Mouse (Mus musculus) forebrain, embryonic 12.5 days (tissue): Measurements from ENCODE around the gene Kctd12b. TPM values are rescaled to one million over a fixed set of nuclear protein-coding genes. Genes with fewer than 3 reads are reported as not detected.
"Not testable (repeated sequence)": the region's sequence is repeated elsewhere in the genome, so short reads cannot be mapped to it uniquely, and the experiment has no call there.

Experiments used
- ATAC-seq: fragments of 200-750 bp; cut with Nextera tagmentation; 2 replicates; pipeline ENCODE4 v1.8.0; 2017; ENCODE audit warnings: moderate TSS enrichment; ENCODE audit not compliant: low FRiP score
- H3K27ac ChIP-seq: fragments of 300-500 bp; sonication (generic); 2 replicates; pipeline ENCODE4 v1.5.1; 2016; ENCODE audit warnings: mild to moderate bottlenecking
- H3K27me3 ChIP-seq: fragments of 300-500 bp; sonication (generic); 2 replicates; pipeline ENCODE4 v1.6.1; 2016; ENCODE audit warnings: mild to moderate bottlenecking
- H3K36me3 ChIP-seq: fragments of 300-500 bp; sonication (generic); replicated peaks from 2 replicates; pipeline ENCODE4 v1.6.1; 2016; ENCODE audit warnings: mild to moderate bottlenecking
- H3K4me1 ChIP-seq: fragments of 300-500 bp; sonication (generic); 2 replicates; pipeline ENCODE4 v1.6.1; 2016
- H3K4me2 ChIP-seq: fragments of 300-500 bp; sonication (generic); 2 replicates; pipeline ENCODE4 v1.6.1; 2016; ENCODE audit warnings: mild to moderate bottlenecking, moderate library complexity
- H3K4me3 ChIP-seq: fragments of 300-500 bp; sonication (generic); replicated peaks from 2 replicates; pipeline ENCODE4 v1.5.1; 2016; ENCODE audit warnings: mild to moderate bottlenecking
- H3K9ac ChIP-seq: fragments of 300-500 bp; sonication (generic); 2 replicates; pipeline ENCODE4 v1.6.1; 2016; ENCODE audit warnings: mild to moderate bottlenecking
- H3K9me3 ChIP-seq: fragments of 300-500 bp; sonication (generic); 2 replicates; pipeline ENCODE4 v1.6.1; 2016
- WGBS: fragments of 180-500 bp; shearing (Covaris S2); methylation state at CpG from one replicate; pipeline ENCODE4 v1.1.7; 2016; 5-methylcytosine and 5-hydroxymethylcytosine counted together
- polyA plus RNA-seq: library from polyadenylated mRNA; unstranded; fragments of >200 nt; fragmentation: Nextera tagmentation; extraction: Ambion mirVana; gene quantifications from 2 replicates; pipeline ENCODE4 v1.2.1, GENCODE M21; 2016

Gene Kctd12b
- polyA plus RNA-seq: 2.4 and 2.9 TPM in 2 replicates

- no peak for ATAC-seq
- Histone ChIP-seq H3K27ac (no peak within 1 kb of the TSS), H3K9ac (no peak within 1 kb of the TSS), H3K9me3 (no peaks in the 10 kb centered on the region), H3K27me3 (no peaks in the 10 kb centered on the region), H3K4me3 (peak within 1 kb of the TSS; percentile 16), H3K4me1 (0 out of 2 replicates have a peak, but pooled peaks cover 5% of the 10 kb centered on the region), H3K4me2 (peak within 1 kb of the TSS; percentile 32), H3K36me3 (no peaks in the 10 kb centered on the region)
- 20% methylated on average over 11 of the region's 11 CpGs for WGBS
Measured at GRCm38 (mm10) chrX:153695782-153696395, at the start of gene Kctd12b. Gene Kctd12b, minus strand, starts transcription at chrX:153696391.

- 88% methylated on average over 3 of the region's 3 CpGs for WGBS
- H3K9me3 ChIP-seq: no peaks in the 10 kb centered on the region
- ATAC-seq: no peak
- no peaks in the 10 kb centered on the region for H3K27me3 ChIP-seq
- no peak overlapping the region for H3K27ac ChIP-seq
- H3K9ac ChIP-seq: no peak overlapping the region
- no peaks in the 10 kb centered on the region for H3K36me3 ChIP-seq
- H3K4me3 ChIP-seq: no peak overlapping the region
- H3K4me2 ChIP-seq: no peak overlapping the region
- H3K4me1 ChIP-seq: no peaks in the 10 kb centered on the region
Measured at GRCm38 (mm10) chrX:153742493-153742892, 46.3 kb upstream of the Kctd12b start.

- Histone ChIP-seq H3K9me3 (no peaks in the 10 kb centered on the region), H3K9ac (no peak overlapping the region)
Measured at GRCm38 (mm10) chrX:153735697-153736096, 39.5 kb upstream of the Kctd12b start.

GRCm38 (mm10) chrX:153724400-153724799, 28.2 kb upstream of the Kctd12b start:
- H3K4me2 ChIP-seq: peak overlapping the region; percentile 51
- no peaks in the 10 kb centered on the region for H3K36me3 ChIP-seq
- H3K4me3 ChIP-seq: peak overlapping the region; percentile 50
- no peaks in the 10 kb centered on the region for H3K4me1 ChIP-seq
- 17% methylated on average over 3 of the region's 3 CpGs for WGBS
- peak overlapping the region; percentile 70 for H3K27ac ChIP-seq
- no peaks in the 10 kb centered on the region for H3K9me3 ChIP-seq
- peak; percentile 53 for ATAC-seq
- peak overlapping the region; percentile 38; the same call in 1 of the 2 replicates for H3K9ac ChIP-seq
- H3K27me3 ChIP-seq: no peaks in the 10 kb centered on the region

More at GRCm38 (mm10) chrX:153735697-153736096, 39.5 kb upstream of the Kctd12b start:
- Histone ChIP-seq H3K4me2 (no peak overlapping the region), H3K4me1 (no peaks in the 10 kb centered on the region), H3K4me3 (no peak overlapping the region), H3K36me3 (peaks cover 10% of the 10 kb centered on the region), H3K27ac (no peak overlapping the region), H3K27me3 (no peaks in the 10 kb centered on the region)
- WGBS: 85% methylated on average over 4 of the region's 4 CpGs
- ATAC-seq: no peak

GRCm38 (mm10) chrX:153723110-153723916, 27.1 kb upstream of the Kctd12b start, which contains the start of gene Nbdy:
Gene Nbdy, plus strand, starts transcription at chrX:153723590.
- Histone ChIP-seq H3K27ac (peak within 1 kb of the TSS; percentile 86), H3K4me2 (peak within 1 kb of the TSS; percentile 51), H3K4me3 (peak within 1 kb of the TSS; percentile 50), H3K9me3 (no peaks in the 10 kb centered on the region), H3K27me3 (no peaks in the 10 kb centered on the region), H3K4me1 (no peaks in the 10 kb centered on the region), H3K9ac (peak within 1 kb of the TSS; percentile 56), H3K36me3 (no peaks in the 10 kb centered on the region)
- peak; percentile 89 for ATAC-seq
- 12% methylated on average over 32 of the region's 32 CpGs for WGBS

GRCm38 (mm10) chrX:153719602-153720001, 23.4 kb upstream of the Kctd12b start:
- no peak overlapping the region for H3K4me2 ChIP-seq
- no peak overlapping the region for H3K27ac ChIP-seq
- no peak overlapping the region for H3K4me3 ChIP-seq
- whole genome bisulfite sequencing: 31% methylated on average over 4 of the region's 4 CpGs
- H3K4me1 ChIP-seq: no peaks in the 10 kb centered on the region
- no peaks in the 10 kb centered on the region for H3K36me3 ChIP-seq
- no peak overlapping the region for H3K9ac ChIP-seq
- no peak for ATAC-seq
- no peaks in the 10 kb centered on the region for H3K9me3 ChIP-seq
- H3K27me3 ChIP-seq: no peaks in the 10 kb centered on the region

- no peak overlapping the region for H3K9ac ChIP-seq
- no peak overlapping the region for H3K4me3 ChIP-seq
- H3K36me3 ChIP-seq: no peaks in the 10 kb centered on the region
- H3K4me1 ChIP-seq: no peaks in the 10 kb centered on the region
- no peaks in the 10 kb centered on the region for H3K9me3 ChIP-seq
- H3K27ac ChIP-seq: no peak overlapping the region
- H3K27me3 ChIP-seq: no peaks in the 10 kb centered on the region
- ATAC-seq: no peak
- 88% methylated on average over 2 of the region's 2 CpGs for WGBS
- H3K4me2 ChIP-seq: no peak overlapping the region
Measured at GRCm38 (mm10) chrX:153716716-153717115, 20.5 kb upstream of the Kctd12b start.

GRCm38 (mm10) chrX:153707735-153708134, 11.5 kb upstream of the Kctd12b start:
- WGBS: 30% methylated on average over 4 of the region's 4 CpGs
- Histone ChIP-seq H3K4me3 (no peak overlapping the region), H3K27me3 (no peaks in the 10 kb centered on the region), H3K36me3 (no peaks in the 10 kb centered on the region), H3K4me2 (no peak overlapping the region), H3K9ac (no peak overlapping the region), H3K4me1 (no peaks in the 10 kb centered on the region), H3K9me3 (no peaks in the 10 kb centered on the region), H3K27ac (no peak overlapping the region)
- ATAC-seq: no peak

GRCm38 (mm10) chrX:153700463-153700862, 4.3 kb upstream of the Kctd12b start:
- no peaks in the 10 kb centered on the region for H3K9me3 ChIP-seq
- no peak overlapping the region for H3K9ac ChIP-seq
- WGBS: 80% methylated on average over 3 of the region's 3 CpGs
- H3K4me3 ChIP-seq: no peak overlapping the region
- 0 out of 2 replicates have a peak, but pooled peaks cover 5% of the 10 kb centered on the region for H3K4me1 ChIP-seq
- H3K27me3 ChIP-seq: no peaks in the 10 kb centered on the region
- ATAC-seq: no peak
- no peak overlapping the region for H3K27ac ChIP-seq
- H3K36me3 ChIP-seq: no peaks in the 10 kb centered on the region
- H3K4me2 ChIP-seq: no peak overlapping the region

GRCm38 (mm10) chrX:153668233-153668632, 28.0 kb downstream of the Kctd12b start:
- H3K27me3 ChIP-seq, H3K4me3 ChIP-seq, H3K9ac ChIP-seq, H3K4me1 ChIP-seq, H3K36me3 ChIP-seq, ATAC-seq, H3K27ac ChIP-seq, H3K9me3 ChIP-seq, H3K4me2 ChIP-seq: not testable (repeated sequence)
- WGBS: 17% methylated on average over 2 of the region's 2 CpGs

- H3K9ac ChIP-seq: no peak overlapping the region
- no peaks in the 10 kb centered on the region for H3K9me3 ChIP-seq
- no peaks in the 10 kb centered on the region for H3K36me3 ChIP-seq
- no peak overlapping the region for H3K27ac ChIP-seq
- H3K4me1 ChIP-seq: no peaks in the 10 kb centered on the region
- H3K27me3 ChIP-seq: no peaks in the 10 kb centered on the region
- H3K4me3 ChIP-seq: no peak overlapping the region
- no peak for ATAC-seq
- no peak overlapping the region for H3K4me2 ChIP-seq
- WGBS: 88% methylated on average over 3 of the region's 3 CpGs
Measured at GRCm38 (mm10) chrX:153664903-153665302, 31.3 kb downstream of the Kctd12b start.

- ATAC-seq: no peak
- 71% methylated on average over 3 of the region's 3 CpGs for WGBS
- Histone ChIP-seq H3K4me2 (no peak overlapping the region), H3K9ac (no peak overlapping the region), H3K27me3 (no peaks in the 10 kb centered on the region), H3K4me1 (no peaks in the 10 kb centered on the region), H3K27ac (no peak overlapping the region), H3K36me3 (no peaks in the 10 kb centered on the region), H3K9me3 (no peaks in the 10 kb centered on the region), H3K4me3 (no peak overlapping the region)
Measured at GRCm38 (mm10) chrX:153656949-153657348, 39.2 kb downstream of the Kctd12b start.
